Mouse (Mus musculus) liver, postnatal 0 days (tissue): ENCODE measurements around the gene Vars.
A peak's percentile ranks its signal among the peaks of the same experiment; 100 is the strongest.

Experiments
- CTCF ChIP-seq: sonication (generic); IDR thresholded peaks from 2 replicates; pipeline ENCODE4 v1.5.1; 2016; ENCODE audit warnings: antibody characterized with exemption, low read depth
- EP300 ChIP-seq: IDR thresholded peaks from 2 replicates; pipeline ENCODE4 v1.6.1; 2016; ENCODE audit warnings: antibody characterized with exemption, low read depth, mild to moderate bottlenecking

GRCm38 (mm10) chr17:35058911-35059892, 58.4 kb downstream of the Vars start, which contains the start of gene Ddah2:
- peak; percentile 91 for TF ChIP-seq CTCF
- no peak for TF ChIP-seq EP300
